Mouse (Mus musculus) telencephalon, adult 2 months (tissue): ENCODE results near the gene 4930518I15Rik.
"Not testable (repeated sequence)": the region's sequence is repeated elsewhere in the genome, so short reads cannot be mapped to it uniquely, and the experiment has no call there.

ENCODE experiments used
- DNase-seq: peaks from one replicate; pipeline ENCODE4 v3.0.0-alpha.2; 2011; ENCODE audit warnings: low read depth, low spot score

Gene 4930518I15Rik

DNA sequence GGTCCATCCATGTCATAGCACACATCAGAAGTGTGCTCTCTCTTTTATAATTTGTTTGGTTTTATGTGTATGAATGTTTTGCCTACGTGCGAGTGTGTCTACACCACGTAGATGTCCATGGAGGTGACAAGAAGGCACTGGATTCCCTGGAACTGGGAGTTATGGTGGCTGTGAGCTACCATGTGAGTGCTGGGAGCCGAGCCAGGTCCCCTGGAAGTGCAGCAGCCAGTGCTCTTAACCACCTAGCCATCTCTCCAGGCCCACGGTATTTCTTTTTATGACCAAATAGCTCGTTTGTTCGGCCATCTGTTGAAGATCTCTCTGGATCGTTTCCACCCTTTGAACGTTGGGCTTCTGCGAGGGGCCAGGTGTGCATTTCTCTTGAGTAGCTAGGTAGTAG is 14.4 kb downstream of the 4930518I15Rik start:
- DNase-seq = no peak

DNA sequence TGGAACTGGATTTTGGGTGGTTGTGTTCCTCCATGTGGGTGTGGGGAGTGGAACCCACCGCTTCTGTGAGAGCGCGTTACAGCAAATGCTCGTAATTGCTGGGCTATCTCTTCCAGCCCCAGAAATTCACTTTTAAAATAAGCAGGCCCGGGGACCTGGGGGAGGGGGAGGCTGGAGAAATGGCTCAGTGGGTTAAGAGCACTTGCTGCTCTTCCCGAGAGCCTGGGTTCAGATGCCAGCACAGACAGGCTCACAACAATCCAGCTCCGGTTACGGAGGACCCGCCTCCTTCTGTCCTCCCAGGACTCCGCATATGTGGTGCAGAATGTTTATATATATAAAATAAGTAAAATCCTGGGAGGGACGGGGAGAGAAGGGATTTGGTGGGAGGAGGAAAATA is 15.0 kb downstream of the 4930518I15Rik start:
- DNase-seq = no peak

DNA sequence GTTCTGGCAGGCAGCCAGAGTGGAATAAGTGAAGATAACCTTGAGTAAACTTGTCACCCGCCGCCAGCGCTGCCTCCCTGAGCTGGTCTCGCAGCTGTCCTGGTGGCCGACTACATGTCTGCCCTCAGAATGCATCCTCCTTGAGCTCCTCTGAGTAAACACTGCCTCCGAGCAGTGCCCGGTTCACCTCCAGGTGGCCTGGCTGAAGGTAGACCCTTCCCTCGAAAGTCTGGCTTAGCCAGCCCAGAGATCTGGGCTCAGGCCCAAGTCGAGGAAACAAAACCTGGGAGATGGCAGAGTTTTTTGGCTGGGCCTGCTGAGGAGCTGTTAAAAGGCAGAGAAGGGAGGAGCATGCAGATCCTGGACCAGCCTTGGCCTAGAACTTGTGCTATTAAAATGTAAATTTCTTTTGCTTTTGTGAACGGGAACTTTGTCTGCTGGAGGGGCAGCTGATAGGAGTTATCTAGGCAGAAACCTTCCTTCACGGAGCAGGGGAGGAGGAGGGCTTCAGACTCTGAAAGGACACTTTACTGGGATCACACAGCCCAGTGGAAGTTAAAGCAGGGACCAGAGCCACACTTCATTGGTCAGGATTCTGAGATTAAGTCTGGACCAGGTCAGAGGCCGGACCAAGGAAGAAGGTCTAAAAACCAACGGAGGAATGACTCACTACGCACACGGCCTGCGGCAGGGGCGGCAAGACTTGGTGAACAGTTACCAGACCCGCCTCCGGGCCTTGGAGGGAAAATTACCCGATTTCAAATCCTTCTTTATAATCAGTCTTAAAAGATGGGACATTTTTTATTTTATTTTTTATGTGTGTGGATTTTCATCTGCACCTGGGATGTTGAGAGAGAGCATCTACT is 15.7 kb downstream of the 4930518I15Rik start:
- no peak for DNase-seq

DNA sequence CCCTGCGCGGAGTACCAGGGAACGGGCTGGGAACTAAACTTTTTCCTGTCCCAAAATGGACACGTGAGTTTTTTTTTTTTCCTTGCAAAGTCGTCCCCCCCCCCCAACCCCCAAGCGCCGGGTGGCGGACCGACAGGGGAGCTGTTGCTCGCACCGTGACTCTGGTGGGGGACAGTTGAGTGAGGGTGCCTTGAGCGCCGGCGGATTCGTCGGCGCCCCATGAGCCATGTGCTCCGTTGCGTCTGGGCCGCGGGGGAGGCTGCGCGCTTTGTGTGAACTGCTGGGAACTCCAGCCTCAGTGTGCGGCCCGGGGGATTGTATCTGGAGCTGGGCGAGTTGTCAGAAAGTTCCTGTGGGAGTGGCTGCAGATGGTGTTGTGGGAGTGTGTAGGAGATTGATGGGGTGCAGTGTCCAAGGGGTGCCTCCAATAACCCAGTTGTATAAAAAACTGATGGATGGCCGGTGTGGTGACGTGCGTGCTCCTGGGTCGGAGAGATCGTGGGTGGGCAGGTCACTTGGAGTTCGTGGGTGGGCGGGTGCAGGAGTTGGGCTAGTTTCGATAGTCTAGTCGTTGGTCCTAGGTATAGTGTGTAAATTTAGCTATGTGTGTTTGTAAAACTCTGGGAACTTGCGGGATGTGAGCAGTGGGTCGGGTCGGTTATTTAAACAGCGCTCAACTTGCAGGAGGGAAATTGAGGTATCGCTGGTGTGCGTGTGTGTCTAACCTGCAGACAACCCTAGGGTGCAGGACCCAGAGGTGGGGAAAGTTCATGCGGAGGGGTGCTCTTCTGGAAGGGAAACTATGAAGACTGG is 16.5 kb downstream of the 4930518I15Rik start:
- no peak for DNase-seq

DNA sequence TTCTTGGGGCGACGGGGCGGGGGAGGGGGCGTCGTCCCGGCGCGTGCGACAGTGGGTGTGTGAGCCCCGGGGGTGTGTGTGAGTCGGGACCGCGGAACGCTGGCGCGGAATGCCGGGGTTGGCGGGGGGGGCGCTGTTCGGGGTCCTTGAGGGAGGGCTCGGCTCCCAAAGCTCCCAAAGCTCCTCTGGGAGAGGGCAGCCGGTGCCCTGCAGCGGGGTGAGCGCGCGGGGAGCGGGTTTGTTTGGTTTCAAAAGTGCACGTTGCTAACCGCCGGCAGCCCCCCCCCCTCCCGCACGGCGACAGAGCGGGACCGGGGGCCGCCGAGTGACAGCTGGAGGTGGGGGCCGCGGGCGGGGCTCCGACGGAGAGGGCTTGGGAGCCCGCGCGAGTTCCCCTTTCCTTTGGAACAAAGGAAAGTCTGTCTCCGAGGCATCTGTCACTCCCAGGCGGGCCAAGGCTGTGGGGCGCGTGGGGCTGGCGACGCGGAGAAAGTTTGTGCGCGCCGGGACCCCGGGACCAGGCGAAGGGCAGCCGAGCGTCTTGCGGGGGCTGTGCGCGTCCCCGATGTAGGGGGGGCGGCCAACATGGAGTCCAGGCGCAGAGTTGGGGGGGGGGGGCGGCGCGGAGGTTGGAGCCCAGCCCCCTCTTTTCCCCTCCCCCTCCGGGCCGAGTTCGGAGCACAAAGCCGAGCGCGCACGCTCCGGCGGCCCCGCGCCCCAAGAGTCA is 17.3 kb downstream of the 4930518I15Rik start:
- DNase-seq = no peak

DNA sequence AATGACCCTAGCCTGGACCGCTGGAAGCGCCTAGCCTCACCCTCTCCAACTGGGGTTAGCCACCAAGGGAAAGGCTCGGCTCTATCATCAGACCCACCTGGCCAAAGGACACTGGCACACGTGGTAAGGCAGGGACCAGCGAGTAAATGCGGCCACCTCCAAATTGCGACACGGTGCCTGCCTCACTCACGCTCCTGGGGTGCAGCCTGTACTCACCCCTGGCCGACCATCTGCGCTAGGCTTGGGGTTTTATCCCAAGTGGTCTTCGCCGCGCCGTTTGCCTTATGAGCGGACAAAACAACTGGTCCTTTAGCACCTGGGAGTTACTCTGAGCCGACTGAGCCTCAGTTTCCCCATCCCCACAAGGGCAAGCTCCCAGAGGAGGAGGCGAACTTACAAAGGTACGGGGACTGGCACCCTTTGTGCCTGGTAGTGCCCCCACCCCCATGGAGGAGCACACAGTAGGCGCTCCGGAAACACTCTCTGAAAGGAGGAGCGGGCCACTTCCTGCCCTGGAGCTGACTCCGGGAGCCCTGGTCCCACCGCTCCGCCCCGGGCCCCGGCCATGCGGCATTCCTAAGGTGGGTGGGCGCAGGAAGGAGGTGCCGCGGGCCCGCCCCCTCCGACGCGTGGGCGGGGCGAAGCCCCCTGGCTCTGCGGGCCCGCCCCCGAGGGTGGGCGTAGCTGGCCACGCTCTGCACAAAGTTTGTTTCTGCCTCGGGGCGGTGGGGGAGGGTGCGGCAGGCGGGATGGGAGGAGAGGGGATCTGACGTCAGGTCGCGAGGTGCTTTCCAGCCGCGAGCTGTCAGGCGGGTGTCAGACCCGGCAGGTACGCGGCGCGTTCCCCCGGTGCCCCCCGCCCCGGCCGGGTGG is 18.2 kb downstream of the 4930518I15Rik start, which contains the start of gene Tgif2:
Gene Tgif2, plus strand, starts transcription at position 689 of the 873 bp plus-strand sequence.
- no peak for DNase-seq

DNA sequence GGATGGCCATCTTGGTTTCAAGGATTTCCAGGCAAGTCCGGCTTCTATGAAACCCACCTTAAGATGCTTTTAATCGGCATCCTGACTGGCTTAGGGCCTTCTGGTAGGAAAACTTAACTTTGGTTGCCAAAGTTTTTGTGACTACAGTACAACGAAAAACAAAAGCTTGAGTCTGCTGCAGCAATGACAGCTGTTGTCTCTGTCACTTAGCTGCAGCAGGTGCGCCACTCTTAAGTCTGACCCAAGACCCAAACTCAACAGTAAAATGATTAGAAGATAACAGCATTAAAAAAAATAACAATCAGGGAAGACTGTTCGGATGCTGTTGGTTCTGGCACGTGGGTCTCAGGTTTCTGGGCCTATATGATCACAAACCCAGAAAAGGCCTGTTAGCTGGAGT is 18.9 kb downstream of the 4930518I15Rik start:
- DNase-seq = no peak

DNA sequence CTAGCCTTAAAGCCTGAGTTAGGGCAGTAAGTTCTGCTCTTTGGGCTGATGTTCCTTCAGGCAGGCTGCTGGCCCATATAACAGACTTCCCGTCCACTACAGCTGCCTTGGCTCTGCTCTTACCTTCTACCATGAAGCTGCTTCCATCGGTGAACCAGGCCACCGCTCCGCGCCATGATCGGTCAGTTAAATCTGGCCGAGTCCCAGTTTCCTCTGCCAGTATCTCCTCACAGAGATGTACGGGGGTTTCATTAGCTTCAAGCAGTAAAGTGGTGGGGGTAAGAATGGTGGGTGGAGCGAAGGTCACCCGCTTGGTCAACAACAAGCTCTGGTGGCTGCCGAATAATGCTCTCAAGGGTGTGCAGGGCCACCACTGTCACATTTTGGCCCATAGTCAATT is 23.4 kb downstream of the 4930518I15Rik start:
- DNase-seq = no peak

DNA sequence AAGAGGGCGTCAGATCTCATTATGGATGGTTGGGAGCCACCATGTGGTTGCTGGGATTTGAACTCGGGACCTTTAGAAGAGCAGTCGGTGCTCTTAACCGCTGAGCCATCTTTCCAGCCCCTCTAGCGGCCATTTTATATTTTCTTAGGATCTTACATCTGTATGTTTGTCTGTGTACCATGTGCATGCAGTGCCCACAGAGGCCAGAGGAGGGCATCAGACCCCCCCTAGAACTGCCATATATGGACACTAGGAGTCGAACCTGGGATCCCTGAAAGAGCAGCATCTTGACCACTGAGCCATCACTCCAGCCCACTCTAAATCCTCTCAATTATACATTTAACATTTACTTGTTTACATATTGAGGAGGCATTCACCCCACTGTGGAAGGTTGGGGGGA is 32.6 kb downstream of the 4930518I15Rik start:
- DNase-seq = not testable (repeated sequence)

DNA sequence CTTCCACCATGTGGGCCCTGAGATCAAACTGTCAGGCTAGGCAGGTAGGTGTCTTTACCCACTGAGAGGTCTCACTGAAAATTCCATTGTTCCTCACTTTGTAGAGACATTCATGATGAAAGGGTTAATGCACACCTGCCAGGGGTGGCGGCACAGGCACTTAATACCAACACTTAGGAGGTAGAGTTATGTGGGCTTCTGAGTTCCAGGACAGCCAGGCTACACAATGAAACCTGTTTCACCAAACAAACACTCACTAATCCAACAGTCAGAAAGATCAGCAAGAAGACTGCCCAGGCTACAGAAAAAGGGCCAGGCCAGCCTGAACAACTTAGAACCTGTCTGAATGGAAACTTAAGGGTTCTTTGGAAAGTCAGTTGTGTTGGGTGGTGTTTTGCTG is 41.6 kb downstream of the 4930518I15Rik start:
- no peak for DNase-seq

DNA sequence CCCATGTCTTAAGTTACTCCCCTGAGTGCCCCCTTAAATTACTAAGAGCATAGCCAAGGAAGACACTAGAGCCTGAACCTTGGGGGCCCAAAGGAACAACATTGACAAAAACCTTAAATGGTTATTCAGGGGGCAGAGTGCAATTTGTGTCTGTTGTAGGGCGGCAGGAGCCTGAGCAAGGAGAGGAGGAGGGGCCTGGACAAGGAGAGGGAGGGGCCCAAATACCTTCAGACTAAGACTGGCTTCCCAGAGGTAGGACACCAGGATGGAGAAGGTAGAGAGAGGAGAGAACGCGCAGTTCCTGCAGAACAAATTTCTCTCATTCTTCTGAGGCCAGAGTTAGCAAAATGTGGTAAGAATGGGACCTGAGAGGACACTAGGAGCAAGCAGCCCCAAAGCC is 42.3 kb downstream of the 4930518I15Rik start:
- DNase-seq = no peak

DNA sequence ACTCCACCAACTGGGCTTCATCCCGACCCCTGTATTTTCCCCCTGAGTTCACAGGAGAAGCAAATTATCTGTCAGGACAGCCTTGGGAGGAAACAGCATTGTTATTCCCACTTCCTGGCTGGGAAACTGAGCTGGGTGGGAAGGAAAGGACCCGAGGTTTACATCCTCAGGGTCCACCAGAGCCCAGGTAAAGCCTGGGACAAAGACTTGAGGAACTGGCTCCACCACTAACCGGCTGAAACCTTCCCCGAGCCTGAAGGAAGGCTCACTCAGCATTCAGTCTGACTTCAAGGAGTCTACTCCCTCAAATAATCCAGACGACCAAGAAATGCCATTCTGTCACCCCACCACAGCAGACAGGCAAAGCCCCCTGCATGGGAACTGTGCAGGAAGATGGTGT is 42.9 kb downstream of the 4930518I15Rik start:
- no peak for DNase-seq

DNA sequence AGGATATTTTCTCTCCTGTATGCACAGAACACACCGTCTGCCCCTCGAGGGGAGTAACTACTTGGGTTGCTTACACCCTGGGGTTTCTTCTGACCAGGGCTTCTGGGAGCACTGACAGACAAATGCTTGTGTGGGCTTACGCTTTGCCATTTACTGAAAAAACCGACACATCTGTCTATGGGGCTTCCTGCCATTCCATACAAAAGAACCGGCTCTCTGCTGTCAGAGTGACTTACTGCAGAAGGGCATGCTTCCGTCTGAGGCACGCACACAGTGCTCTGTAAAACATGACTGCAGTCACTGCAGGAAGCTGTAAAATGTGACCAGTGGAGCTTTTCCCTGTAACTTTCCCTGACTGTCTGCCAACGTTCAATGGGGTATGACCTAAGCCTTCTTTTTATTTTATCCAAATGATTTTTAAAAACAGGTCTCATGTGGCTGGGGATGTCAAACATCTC is 43.4 kb downstream of the 4930518I15Rik start:
- DNase-seq = no peak

DNA sequence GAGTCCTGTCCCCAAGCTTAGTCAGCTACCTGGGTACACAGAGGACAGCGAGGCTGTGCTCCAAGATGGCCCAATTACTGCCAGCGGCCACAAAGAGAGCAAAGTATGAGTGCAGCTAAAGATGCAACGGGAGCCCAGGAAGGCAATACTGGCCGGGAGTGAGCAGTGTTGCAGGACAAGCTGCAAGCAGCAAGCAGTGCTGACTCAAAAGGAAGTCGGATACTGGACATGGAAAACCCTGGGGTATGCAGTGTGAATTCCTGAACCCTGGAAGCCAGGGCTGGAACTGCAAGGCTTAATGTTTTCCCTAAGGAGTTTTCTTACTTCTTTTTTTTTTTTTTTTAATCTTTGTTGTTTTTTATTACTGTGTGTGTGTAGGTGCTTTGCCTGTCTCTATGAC is 46.2 kb downstream of the 4930518I15Rik start:
- DNase-seq = no peak

DNA sequence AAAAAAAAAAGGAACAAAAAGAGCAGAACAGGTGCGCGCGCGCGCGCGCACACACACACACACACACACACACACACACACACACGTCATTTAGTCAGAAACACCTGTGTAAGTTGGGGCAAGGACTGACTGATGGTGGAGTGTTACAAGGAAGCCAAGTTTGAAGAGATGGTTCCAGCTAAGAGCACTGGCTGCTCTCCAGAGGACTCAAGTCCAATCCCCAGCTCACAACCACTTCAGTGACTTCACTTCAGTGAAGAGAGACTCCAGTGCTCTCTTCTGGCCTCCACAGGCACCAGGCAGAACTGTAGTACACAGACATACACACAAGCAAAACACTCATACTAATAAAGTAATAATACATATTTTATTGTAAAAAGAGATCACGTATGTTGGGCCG is 47.0 kb downstream of the 4930518I15Rik start:
- DNase-seq = no peak

DNA sequence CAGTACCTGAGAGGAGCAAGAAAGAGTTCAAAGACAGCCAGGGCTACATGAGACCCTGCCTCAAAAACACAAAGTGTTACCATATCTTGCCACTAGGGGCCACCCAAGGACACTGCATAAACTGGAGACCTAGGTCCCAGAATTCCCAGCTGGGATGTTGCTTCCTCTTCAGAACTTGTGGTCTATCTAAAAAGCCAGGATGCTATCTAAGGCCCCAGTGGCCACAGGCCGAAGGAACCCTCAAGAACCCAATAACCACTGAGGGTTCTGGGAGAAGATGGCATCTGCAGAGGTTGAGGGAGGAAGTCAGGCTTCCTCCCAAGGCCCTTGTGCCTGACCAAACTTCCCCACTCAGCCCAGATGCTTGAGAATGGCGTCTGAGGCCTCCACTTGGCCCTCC is 48.2 kb downstream of the 4930518I15Rik start:
- peak; percentile 10 for DNase-seq

DNA sequence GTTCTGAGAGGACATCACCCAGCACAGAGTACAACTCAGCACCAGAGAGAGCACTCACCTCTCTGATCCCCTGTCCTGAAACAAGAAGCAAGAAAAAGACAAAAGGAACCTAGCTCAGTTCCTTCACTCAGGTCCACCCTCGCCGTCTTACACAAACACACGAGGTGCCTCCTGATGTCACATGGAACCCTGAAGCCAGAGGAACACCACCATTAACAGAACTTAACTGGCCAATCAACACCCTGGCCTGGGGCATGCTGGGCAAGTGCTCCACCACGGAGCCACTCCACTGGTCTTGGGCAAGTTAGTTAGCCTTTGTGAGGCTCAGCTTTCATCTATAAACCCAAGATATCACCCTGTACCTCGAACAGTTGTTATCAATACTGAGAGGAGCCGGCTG is 50.9 kb downstream of the 4930518I15Rik start:
- DNase-seq = no peak
